Mouse (Mus musculus) hindbrain, embryonic 14.5 days (tissue): ENCODE measurements around the gene Plxna4. TPM values are rescaled to one million over a fixed set of nuclear protein-coding genes. Genes with fewer than 3 reads are reported as not detected.
"Not testable (repeated sequence)": the region's sequence is repeated elsewhere in the genome, so short reads cannot be mapped to it uniquely, and the experiment has no call there.

Experiments used
- ATAC-seq: fragments of 200-750 bp; cut with Nextera tagmentation; 2 replicates; pipeline ENCODE4 v1.8.0; 2017; ENCODE audit warnings: moderate number of reproducible peaks, mild to moderate bottlenecking, moderate TSS enrichment, moderate library complexity; ENCODE audit not compliant: low FRiP score
- DNase-seq: peaks from one replicate; pipeline ENCODE4 v3.0.0-alpha.2; 2015; ENCODE audit warnings: low spot score
- H3K27ac ChIP-seq: fragments of 300-500 bp; sonication (generic); 2 replicates; pipeline ENCODE4 v1.5.1; 2014; ENCODE audit warnings: mild to moderate bottlenecking, moderate library complexity
- H3K27me3 ChIP-seq: fragments of 300-500 bp; sonication (generic); 2 replicates; pipeline ENCODE4 v1.6.1; 2014; ENCODE audit warnings: mild to moderate bottlenecking, low read length, mixed read lengths; ENCODE audit not compliant: control insufficient read depth, insufficient read depth
- H3K36me3 ChIP-seq: fragments of 300-500 bp; sonication (generic); replicated peaks from 2 replicates; pipeline ENCODE4 v1.6.1; 2014; ENCODE audit not compliant: control insufficient read depth, insufficient read depth
- H3K4me1 ChIP-seq: fragments of 300-500 bp; sonication (generic); replicated peaks from 2 replicates; pipeline ENCODE4 v1.6.1; 2014; ENCODE audit warnings: antibody characterized with exemption, low read length, mixed read lengths; ENCODE audit not compliant: control insufficient read depth, insufficient read depth
- H3K4me2 ChIP-seq: fragments of 300-500 bp; sonication (generic); replicated peaks from 2 replicates; pipeline ENCODE4 v1.6.1; 2014; ENCODE audit warnings: mild to moderate bottlenecking, moderate library complexity
- H3K4me3 ChIP-seq: fragments of 300-500 bp; sonication (generic); replicated peaks from 2 replicates; pipeline ENCODE4 v1.5.1; 2014; ENCODE audit warnings: mild to moderate bottlenecking, low read length
- H3K9ac ChIP-seq: fragments of 300-500 bp; sonication (generic); 2 replicates; pipeline ENCODE4 v1.6.1; 2014
- H3K9me3 ChIP-seq: fragments of 300-500 bp; sonication (generic); 2 replicates; pipeline ENCODE4 v1.6.1; 2016; ENCODE audit warnings: low read length; ENCODE audit not compliant: control insufficient read depth
- WGBS: fragments of 180-500 bp; shearing (Covaris S2); extraction: QIAGEN DNeasy Blood & Tissue Kit; methylation state at CpG from one replicate; pipeline ENCODE4 v1.1.7; 2014; 5-methylcytosine and 5-hydroxymethylcytosine counted together
- polyA plus RNA-seq: library from polyadenylated mRNA; unstranded; fragments of >200 nt; fragmentation: Nextera tagmentation; extraction: Ambion mirVana; gene quantifications from 2 replicates; pipeline ENCODE4 v1.2.1, GENCODE M21; 2014

Gene Plxna4
- polyA plus RNA-seq, 1 experiment from 2014 or later: 25.7 TPM

DNA sequence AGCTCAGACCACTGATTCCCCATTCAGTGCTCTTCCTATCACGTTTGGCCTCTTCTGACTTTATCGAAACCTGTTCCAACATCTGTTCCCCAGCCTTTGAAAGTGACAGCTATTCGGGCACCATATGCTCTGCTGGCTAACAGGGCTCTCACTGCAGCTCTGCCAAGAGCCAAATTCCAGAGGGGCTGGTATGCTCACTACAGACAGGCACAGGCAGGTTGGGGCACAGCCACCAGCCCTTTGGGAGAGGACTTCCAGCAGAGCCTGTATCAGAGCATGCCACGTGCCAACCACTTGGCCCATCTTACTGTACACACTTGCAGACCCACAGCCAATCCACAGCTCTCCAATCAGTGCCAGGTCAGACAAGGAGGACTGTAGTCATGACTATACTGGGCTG is 67.9 kb downstream of the Plxna4 start:
- no peaks in the 10 kb centered on the region for H3K27me3 ChIP-seq
- no peaks in the 10 kb centered on the region for H3K4me1 ChIP-seq
- DNase-seq (peak; percentile 27), ATAC-seq (peak; percentile 37; the same call in 1 of the 2 replicates)
- 64% methylated on average over 4 of the region's 4 CpGs for WGBS
- H3K4me2 ChIP-seq: no peak overlapping the region
- no peaks in the 10 kb centered on the region for H3K9me3 ChIP-seq
- no peak overlapping the region for H3K4me3 ChIP-seq
- no peak overlapping the region for H3K27ac ChIP-seq
- H3K36me3 ChIP-seq: peaks cover 13% of the 10 kb centered on the region
- H3K9ac ChIP-seq: no peak overlapping the region

DNA sequence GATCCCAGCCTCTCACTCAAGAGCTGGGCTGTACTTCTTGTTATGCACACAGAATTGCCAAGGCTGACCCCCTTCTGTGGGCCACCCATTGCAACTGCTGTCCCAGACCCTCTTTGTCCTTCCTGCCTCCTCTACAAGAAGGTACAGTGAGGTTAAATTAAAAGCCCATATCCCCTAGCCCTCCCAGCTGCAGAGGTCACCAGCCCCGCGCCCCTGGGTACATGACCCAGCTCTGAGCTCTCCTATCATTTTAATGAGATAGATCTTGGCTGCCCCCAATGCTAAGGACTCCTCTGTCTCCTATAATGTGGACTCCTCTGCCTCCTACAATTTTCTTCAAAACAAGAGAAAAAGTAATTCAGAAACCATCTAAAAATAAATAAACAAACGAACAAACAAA is 69.4 kb downstream of the Plxna4 start:
- 92% methylated on average over 3 of the region's 3 CpGs for WGBS

DNA sequence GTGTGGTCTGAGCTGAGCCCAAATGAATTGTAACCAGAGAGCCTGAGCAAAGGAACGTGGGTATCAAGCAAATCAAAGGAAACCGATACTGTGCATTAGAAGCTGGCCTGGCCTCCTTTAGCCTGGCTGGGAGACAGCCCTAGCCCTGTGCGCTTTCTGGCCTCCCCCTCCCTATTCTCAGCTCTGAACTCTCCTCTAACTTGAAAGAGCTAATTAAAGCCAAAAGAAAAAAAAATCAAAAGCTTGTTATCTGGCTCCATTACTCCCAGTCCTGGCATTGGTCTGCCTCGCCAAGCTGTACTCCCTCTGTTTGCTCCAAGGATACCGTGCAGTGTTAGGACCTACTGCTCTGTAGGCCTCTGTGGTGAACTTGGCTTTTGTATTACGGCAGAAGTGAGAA is 73.9 kb downstream of the Plxna4 start:
- no peak for DNase-seq
- no peak for ATAC-seq
- no peak overlapping the region for H3K27ac ChIP-seq
- 68% methylated on average over 6 of the region's 6 CpGs for WGBS
- no peaks in the 10 kb centered on the region for H3K9me3 ChIP-seq
- H3K9ac ChIP-seq: no peak overlapping the region
- H3K4me2 ChIP-seq: no peak overlapping the region
- 0 out of 2 replicates have a peak, but pooled peaks cover 2% of the 10 kb centered on the region for H3K4me1 ChIP-seq
- H3K27me3 ChIP-seq: no peaks in the 10 kb centered on the region
- H3K4me3 ChIP-seq: no peak overlapping the region
- peaks cover 13% of the 10 kb centered on the region for H3K36me3 ChIP-seq

More for the DNA sequence above, 69.4 kb downstream of the Plxna4 start:
- H3K4me2 ChIP-seq: no peak overlapping the region
- no peaks in the 10 kb centered on the region for H3K9me3 ChIP-seq
- peaks cover 13% of the 10 kb centered on the region for H3K36me3 ChIP-seq
- H3K4me1 ChIP-seq: 0 out of 2 replicates have a peak, but pooled peaks cover 2% of the 10 kb centered on the region
- ATAC-seq (no peak), DNase-seq (no peak)
- no peak overlapping the region for H3K4me3 ChIP-seq
- H3K27ac ChIP-seq: no peak overlapping the region
- H3K9ac ChIP-seq: no peak overlapping the region
- no peaks in the 10 kb centered on the region for H3K27me3 ChIP-seq

DNA sequence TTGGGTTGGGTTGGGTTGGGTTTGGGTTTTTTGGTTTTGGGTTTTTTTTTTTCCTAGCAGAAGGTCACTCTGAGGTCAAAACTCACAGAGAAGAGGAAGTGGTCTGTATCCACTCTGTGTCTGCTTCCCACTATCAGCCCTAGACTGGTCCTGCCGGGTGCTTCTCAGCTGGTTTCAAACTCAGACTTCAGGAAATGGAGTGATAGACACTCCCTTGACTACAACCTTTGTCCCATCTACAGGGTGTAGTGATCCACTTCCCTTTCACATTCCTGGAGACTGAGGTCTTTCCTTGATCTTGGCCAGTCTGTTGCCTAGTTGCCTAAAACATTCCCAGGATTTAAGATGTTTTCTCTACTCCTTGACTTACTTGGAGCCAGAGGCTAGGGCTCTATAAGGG is 76.0 kb downstream of the Plxna4 start:
- no peak for DNase-seq
- 78% methylated on average over 1 of the region's 1 CpGs for WGBS
- no peak for ATAC-seq

DNA sequence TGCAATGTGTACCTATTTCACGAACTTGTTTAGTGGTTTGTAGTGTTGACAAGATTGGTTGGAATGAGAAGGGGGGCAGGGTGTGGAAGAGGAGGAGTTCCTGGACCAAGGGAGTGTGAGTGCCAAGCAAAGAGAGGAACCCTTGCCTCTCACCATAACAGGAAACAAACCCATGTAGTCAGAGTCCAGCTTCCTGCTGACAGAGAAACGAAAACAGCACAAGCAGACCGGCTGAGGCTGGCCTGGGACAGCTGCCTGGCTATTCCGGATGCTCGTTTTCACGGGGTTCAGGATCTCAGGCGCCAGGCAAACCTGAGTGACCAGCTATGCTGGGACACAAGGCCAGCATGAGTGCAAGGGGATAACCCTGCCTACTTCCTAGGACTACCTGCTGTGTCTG is 77.1 kb downstream of the Plxna4 start:
- H3K27ac ChIP-seq: no peak overlapping the region
- DNase-seq: no peak
- ATAC-seq: peak; percentile 24; the same call in 1 of the 2 replicates

More for the DNA sequence above, 76.0 kb downstream of the Plxna4 start:
- no peaks in the 10 kb centered on the region for H3K9me3 ChIP-seq
- H3K9ac ChIP-seq: no peak overlapping the region
- no peak overlapping the region for H3K4me2 ChIP-seq
- peaks cover 8% of the 10 kb centered on the region for H3K36me3 ChIP-seq
- H3K4me3 ChIP-seq: no peak overlapping the region
- no peak overlapping the region for H3K27ac ChIP-seq
- H3K4me1 ChIP-seq: 0 out of 2 replicates have a peak, but pooled peaks cover 13% of the 10 kb centered on the region
- H3K27me3 ChIP-seq: no peaks in the 10 kb centered on the region

DNA sequence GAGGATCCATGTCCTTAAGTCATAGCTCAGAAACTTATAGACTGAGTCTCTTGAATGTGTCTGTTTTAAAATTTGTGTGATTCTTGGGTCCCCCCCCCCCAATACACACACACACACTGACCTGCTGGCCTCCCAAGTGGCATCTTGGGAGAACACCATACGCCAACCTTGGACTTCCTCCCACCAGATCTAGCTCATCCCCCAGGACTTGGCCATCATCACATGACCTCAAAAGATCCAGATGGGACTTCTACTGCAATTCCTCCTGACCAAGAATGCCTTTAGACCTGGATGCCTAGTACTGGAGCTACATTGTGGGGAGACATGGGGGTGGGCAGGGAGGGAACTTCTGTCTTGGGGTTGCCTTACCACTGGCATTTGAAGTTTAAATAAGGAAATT is 77.5 kb downstream of the Plxna4 start:
- Histone ChIP-seq H3K36me3 (no peaks in the 10 kb centered on the region), H3K4me2 (no peak overlapping the region), H3K4me1 (0 out of 2 replicates have a peak, but pooled peaks cover 13% of the 10 kb centered on the region), H3K27ac (no peak overlapping the region), H3K9ac (no peak overlapping the region), H3K4me3 (no peak overlapping the region), H3K27me3 (no peaks in the 10 kb centered on the region), H3K9me3 (no peaks in the 10 kb centered on the region)
- WGBS: 88% methylated on average over 1 of the region's 1 CpGs
- DNase-seq: no peak
- ATAC-seq: no peak

More for the DNA sequence above, 77.1 kb downstream of the Plxna4 start:
- Histone ChIP-seq H3K27me3 (no peaks in the 10 kb centered on the region), H3K9ac (no peak overlapping the region), H3K4me3 (no peak overlapping the region), H3K4me1 (0 out of 2 replicates have a peak, but pooled peaks cover 13% of the 10 kb centered on the region), H3K36me3 (no peaks in the 10 kb centered on the region), H3K4me2 (no peak overlapping the region), H3K9me3 (no peaks in the 10 kb centered on the region)
- 91% methylated on average over 7 of the region's 7 CpGs for WGBS

DNA sequence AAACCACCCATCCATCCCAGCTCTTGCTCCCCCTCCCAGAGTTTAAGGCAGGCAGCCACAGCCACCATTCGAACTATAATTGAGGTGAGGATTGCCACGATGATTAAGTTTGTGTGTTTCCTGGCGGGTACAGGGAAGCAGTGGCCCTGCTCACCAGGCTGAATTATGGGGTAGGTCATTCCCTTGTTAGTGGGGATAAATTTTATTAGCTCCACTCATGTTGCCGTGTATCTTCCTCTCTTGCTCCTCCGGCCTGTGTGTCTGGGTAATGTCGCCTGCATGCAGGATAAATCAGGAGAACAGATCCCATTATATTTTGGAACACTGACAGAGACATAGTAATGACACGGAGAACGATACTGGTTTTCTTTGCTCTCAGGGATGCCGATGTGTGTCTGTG is 78.9 kb downstream of the Plxna4 start:
- H3K27ac ChIP-seq: no peak overlapping the region
- WGBS: 66% methylated on average over 9 of the region's 9 CpGs
- H3K27me3 ChIP-seq: no peaks in the 10 kb centered on the region
- no peaks in the 10 kb centered on the region for H3K9me3 ChIP-seq
- no peak overlapping the region for H3K4me3 ChIP-seq
- no peak for DNase-seq
- H3K4me1 ChIP-seq: 0 out of 2 replicates have a peak, but pooled peaks cover 11% of the 10 kb centered on the region
- no peaks in the 10 kb centered on the region for H3K36me3 ChIP-seq
- no peak for ATAC-seq
- no peak overlapping the region for H3K9ac ChIP-seq
- H3K4me2 ChIP-seq: no peak overlapping the region

DNA sequence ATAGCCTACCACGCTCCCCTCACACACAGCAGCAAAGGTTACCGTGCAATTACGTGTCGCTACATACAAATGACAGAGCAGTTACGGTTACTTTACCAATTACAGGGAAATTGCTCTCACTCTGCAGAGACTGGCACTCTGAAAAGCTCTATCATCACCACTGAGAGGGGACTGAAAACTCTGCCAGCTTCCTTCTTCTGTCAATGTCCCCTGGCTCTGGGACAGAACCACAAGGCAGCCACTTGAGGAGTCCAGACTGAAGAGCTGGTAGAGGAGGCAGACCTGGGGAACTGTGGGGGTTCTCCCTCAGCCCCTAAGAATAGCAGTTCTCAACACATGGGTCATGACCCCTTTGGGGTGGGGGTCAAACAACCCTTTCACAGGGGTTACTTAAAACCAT is 83.0 kb downstream of the Plxna4 start:
- 58% methylated on average over 5 of the region's 5 CpGs for WGBS
- Histone ChIP-seq H3K9me3 (no peaks in the 10 kb centered on the region), H3K4me3 (no peak overlapping the region), H3K36me3 (no peaks in the 10 kb centered on the region), H3K27ac (no peak overlapping the region), H3K27me3 (no peaks in the 10 kb centered on the region), H3K4me1 (0 out of 2 replicates have a peak, but pooled peaks cover 11% of the 10 kb centered on the region), H3K9ac (no peak overlapping the region), H3K4me2 (no peak overlapping the region)
- ATAC-seq: no peak
- DNase-seq: no peak

DNA sequence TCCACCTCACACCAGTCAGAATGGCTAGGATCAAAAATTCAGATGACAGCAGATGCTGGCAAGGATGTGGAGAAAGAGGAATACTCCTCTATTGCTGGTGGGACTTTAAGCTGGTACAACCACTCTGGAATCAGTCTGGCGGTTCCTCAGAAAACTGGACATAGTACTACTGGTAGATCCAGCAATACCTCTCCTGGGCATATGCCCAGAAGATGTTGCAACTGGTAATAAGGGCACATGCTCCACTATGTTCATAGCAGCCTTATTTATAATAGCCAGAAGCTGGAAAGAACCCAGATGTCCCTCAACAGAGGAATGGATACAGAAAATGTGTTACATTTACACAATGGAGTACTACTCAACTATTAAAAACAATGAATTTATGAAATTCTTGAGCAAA is 86.8 kb downstream of the Plxna4 start:
- H3K9me3 ChIP-seq, H3K9ac ChIP-seq, H3K27me3 ChIP-seq, ATAC-seq, H3K4me3 ChIP-seq, H3K4me2 ChIP-seq, H3K4me1 ChIP-seq, H3K27ac ChIP-seq, DNase-seq, H3K36me3 ChIP-seq: not testable (repeated sequence)
- 94% methylated on average over 1 of the region's 1 CpGs for WGBS

DNA sequence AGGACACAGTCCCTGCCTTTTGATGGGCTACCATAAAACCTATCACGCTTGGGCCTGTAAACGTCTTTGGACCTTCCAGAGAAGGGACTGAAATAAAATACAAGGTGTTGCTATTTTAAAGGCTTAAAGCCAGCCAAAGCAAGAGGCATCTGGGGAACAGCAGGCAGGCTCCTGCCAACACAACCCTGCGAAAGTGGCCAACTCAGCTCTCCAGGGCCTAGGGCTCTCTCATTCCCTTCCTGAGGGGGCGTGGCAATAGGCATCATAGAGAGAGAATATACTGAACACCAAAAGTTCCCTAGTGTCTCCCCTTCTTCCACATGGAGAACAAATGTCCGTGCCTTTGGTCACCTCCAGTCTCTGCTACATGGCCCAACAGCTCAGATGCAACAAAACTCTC is 89.9 kb downstream of the Plxna4 start:
- no peak overlapping the region for H3K27ac ChIP-seq
- DNase-seq: no peak
- H3K27me3 ChIP-seq: no peaks in the 10 kb centered on the region
- H3K9me3 ChIP-seq: no peaks in the 10 kb centered on the region
- no peak overlapping the region for H3K4me2 ChIP-seq
- ATAC-seq: no peak
- H3K9ac ChIP-seq: no peak overlapping the region
- 94% methylated on average over 5 of the region's 5 CpGs for WGBS
- H3K4me1 ChIP-seq: peaks cover 11% of the 10 kb centered on the region; the same call in 1 of the 2 replicates
- 0 out of 2 replicates have a peak, but pooled peaks cover 6% of the 10 kb centered on the region for H3K36me3 ChIP-seq
- no peak overlapping the region for H3K4me3 ChIP-seq
